Mouse (Mus musculus): ENCODE results near the gene Clec2h.
"Not testable (repeated sequence)": the region's sequence is repeated elsewhere in the genome, so short reads cannot be mapped to it uniquely, and the experiment has no call there.

Clec2h gene

DNA sequence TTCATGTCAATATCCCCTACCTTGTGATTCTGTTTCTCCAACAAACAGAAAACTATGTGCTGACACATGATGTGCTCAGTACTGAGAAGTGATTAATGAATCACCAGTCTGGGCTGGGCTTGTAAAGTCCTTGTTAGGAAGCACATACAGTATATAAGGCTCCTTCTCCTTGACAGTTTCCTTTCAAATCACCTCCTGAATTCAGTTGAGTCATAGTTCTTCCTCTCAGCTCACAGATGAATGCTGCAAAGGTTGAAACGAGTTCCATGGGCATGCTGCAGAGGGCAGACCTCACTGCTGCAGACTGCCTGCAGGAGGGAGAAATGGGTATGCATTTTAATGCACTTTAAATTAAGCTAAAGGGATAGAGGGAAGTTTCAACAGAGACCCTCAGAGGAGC lies at the start of gene Clec2h:
Gene Clec2h, plus strand, starts transcription at position 180 of the 400 bp plus-strand sequence.
- DNase-seq (ENCODE audit: low spot score in 2 of 2) = peak in 1 of 2 experiments; percentile 17

- no peak for DNase-seq (ENCODE audit: low spot score in 2 of 2)
Measured at GRCm38 (mm10) chr6:128622733-128623132, 39.5 kb upstream of the Clec2h start.

GRCm38 (mm10) chr6:128623433-128623832 lies 38.8 kb upstream of the Clec2h start, which contains the start of gene Klrb1a:
Gene Klrb1a (minus strand): TSS chr6:128623533.
- not testable (repeated sequence) for DNase-seq (ENCODE audit: low spot score in 2 of 2)

- no peak for DNase-seq (ENCODE audit: low spot score in 2 of 2)
Measured at GRCm38 (mm10) chr6:128624425-128624824, 37.8 kb upstream of the Clec2h start.

- DNase-seq (ENCODE audit: low spot score in 2 of 2) = peak; percentile 52 to 74
Measured at GRCm38 (mm10) chr6:128625246-128625645, 36.9 kb upstream of the Clec2h start.

DNA sequence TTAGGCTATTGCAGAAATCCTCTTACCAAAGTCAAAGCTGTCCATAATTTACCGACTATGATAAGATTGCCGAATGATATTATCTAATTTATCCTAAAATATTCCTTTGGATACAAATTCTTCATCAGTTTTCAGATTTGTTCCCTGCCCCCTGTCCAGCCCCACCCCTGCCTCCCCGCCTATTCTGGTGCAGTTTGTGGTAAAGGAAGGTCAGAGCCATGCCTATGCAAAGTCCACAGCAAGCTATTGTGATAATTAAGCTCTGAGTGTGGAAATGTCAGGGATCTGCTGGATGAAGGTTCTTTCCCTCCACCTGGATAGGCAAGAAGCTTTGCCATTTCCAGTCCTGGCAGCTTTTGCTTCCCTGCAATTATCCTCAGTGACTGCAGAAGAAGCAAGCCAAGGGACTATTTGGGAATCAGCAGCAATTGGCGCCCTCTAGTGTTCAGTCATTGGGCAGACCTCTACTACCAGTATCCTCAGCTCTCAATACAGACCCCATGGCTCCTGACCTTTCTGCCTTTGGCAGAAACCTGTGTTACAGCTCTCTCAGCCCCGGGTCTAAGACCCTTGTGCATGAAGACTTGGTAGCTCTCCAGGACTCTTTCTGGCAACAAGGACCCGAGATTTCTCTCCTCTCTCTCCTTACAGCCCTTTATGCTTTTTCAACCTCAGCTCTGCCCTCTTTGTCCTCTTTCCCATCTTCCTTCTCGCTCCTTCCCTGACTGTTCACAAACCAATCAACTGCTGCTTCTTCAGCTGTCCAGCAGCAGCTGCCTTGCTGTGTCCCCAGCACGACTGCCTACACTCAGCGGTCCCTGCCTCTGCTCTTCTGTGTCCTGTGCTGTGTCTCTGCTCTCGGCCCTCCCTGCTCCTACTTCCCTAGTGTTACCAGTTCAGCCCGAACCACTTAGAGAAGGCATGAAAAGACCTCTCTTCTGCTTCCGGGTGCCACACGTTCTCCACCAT lies 32.1 kb upstream of the Clec2h start:
- peak; percentile 42 to 47 for DNase-seq (ENCODE audit: low spot score in 2 of 2)

GRCm38 (mm10) chr6:128630912-128631905 lies 31.0 kb upstream of the Clec2h start:
- DNase-seq (ENCODE audit: low spot score in 2 of 2) = not testable (repeated sequence)

GRCm38 (mm10) chr6:128640673-128641072 lies 21.5 kb upstream of the Clec2h start:
- DNase-seq (ENCODE audit: low spot score in 2 of 2) = no peak

- no peak for DNase-seq (ENCODE audit: low spot score in 2 of 2)
Measured at GRCm38 (mm10) chr6:128641116-128641716, 21.0 kb upstream of the Clec2h start.

DNA sequence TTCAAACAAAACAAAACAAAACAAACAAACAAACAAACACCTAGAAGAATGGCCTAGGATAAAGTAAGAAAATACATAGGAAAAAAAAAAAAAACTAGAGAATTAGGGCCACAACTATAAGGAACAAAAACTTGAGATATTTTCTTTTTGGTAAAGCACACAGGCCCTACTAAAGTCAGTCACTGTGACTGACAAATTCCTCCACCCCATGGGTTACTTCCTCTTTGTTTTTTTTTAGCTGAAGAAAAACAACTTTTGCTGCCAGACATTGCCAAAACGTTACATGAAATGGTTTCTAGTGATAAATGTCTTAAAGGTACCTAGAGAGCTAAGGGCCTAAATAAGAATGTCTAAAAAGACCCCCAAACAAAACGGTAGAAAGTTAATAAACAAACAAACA lies 18.2 kb upstream of the Clec2h start:
- DNase-seq (ENCODE audit: low spot score in 2 of 2) = no peak

DNA sequence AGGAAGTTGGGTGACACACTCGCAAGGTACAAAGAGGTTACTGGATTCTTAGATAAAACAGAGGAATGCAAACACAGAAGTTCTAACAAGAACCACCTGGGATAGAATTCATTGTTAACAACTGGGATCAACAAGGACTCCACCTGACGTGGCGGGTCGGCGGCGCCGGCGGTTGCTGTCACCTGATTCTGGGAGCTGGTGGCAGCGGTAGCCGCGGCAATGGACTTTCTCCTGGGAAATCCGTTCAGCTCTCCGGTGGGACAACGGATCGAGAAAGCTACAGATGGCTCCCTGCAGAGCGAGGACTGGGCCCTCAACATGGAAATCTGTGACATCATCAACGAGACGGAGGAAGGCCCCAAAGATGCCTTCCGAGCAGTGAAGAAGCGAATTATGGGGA lies 17.5 kb upstream of the Clec2h start:
- not testable (repeated sequence) for DNase-seq (ENCODE audit: low spot score in 2 of 2)

GRCm38 (mm10) chr6:128645708-128646107 lies 16.5 kb upstream of the Clec2h start:
- not testable (repeated sequence) for DNase-seq (ENCODE audit: low spot score in 2 of 2)

DNA sequence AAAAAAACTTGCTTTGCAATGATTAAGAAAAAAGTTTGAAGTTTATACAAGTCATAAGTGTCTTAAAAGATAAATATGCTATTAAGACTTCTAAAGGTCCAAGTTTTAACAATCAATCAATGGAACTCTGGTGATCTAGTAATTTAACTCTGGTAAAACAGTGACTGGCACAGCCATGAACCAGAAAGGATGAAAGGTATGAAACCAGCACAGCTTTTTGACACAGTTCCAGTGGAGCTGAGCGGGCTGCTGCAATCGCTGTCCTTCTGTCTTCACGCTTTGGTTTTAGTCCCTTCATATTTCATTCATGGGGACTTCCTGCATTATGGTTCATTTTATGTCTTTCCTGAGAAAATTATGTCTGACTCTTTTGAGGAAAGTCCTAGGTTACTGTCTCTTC lies 12.5 kb upstream of the Clec2h start:
- DNase-seq (ENCODE audit: low spot score in 2 of 2) = no peak

DNA sequence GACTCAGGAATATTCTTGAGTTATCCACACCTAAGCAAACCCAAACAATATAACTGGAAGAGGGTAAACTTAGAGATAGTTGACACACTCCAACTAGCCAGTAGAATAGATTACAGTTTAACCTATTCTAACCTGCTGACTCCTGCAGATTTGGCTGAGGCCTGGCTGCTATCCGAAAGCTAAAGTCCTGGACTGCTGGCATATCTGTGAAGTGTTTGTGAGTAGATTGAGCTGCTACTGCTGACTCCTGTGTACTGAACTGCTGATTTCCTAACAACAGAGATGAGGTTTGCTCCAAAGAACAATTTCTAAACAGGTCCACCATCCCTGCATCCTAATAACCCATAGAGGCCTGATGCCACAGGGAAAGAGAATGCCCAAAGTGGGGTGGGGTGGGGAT lies 12.0 kb upstream of the Clec2h start:
- DNase-seq (ENCODE audit: low spot score in 2 of 2) = no peak

DNA sequence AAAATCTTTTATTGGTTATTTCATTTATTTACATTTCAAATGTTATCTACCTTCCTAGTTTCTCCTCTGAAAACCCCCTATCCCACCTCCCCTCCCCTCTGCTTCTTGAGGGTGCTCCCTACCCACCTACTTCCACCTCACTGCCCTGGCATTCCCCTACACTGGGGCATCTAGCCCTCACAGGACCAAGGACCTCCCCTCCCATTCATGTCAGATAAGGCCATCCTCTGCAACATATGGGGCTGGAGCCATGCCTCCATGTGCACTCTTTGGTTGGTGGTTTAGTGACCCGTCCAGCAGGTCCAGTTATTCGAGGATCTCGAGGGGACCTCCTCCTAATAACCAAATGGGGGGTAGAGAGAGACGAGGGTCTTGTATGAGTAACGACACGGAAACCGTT lies 11.4 kb upstream of the Clec2h start:
- DNase-seq (ENCODE audit: low spot score in 2 of 2) = not testable (repeated sequence)

GRCm38 (mm10) chr6:128652938-128653337 lies 9.2 kb upstream of the Clec2h start:
- no peak for DNase-seq (ENCODE audit: low spot score in 2 of 2)

GRCm38 (mm10) chr6:128661249-128661648 lies 936 bp upstream of the Clec2h start:
- no peak for DNase-seq (ENCODE audit: low spot score in 2 of 2)

DNA sequence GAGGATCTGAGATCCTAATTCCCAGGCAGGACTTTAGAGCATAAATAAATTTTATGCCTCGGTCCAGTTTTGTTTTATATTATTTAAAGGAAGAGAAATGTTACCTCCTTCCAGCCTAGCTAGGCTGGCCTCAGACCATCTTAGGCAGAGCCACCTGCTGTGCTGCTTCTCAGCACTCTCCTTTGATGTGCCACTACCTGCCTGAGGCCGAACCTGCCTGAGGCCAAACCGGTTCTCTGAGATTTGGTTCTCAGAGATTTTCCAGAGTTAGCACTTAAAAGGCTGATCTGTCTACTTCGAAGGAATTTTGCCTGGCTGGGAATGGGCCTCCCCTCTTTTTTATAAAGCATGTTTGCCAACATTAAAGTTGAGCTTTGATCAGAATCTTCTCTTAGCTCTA lies 7.8 kb downstream of the Clec2h start:
- no peak for DNase-seq (ENCODE audit: low spot score in 2 of 2)

- no peak for DNase-seq (ENCODE audit: low spot score in 2 of 2)
Measured at GRCm38 (mm10) chr6:128679574-128679973, 17.4 kb downstream of the Clec2h start.

DNA sequence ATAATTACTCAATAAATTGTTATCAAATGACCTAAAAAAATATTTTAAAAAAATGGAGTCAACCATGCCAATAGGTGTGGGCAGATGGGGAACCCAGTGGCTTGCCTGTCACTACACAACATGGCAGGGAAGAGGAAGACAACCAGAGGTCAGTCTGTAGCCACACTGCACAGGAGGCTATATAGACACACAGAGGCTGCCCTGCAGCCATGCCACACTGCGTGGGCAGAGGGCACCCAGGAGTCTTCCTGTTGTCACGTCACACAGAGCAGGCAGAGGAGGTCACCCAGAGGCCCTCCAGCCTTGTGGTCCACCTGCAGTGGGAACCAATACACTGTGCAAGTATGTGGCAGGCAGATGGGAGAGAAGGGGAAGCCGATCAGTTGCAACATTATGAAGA lies 39.5 kb downstream of the Clec2h start:
- DNase-seq (ENCODE audit: low spot score in 2 of 2) = no peak

GRCm38 (mm10) chr6:128722959-128723358 lies 60.8 kb downstream of the Clec2h start, which contains the start of gene Klrb1:
Gene Klrb1 (minus strand): TSS chr6:128723059.
- no peak for DNase-seq (ENCODE audit: low spot score in 2 of 2)
